Mouse (Mus musculus) heart, embryonic 12.5 days (tissue): Measurements from ENCODE around the gene Abcc12. TPM values are rescaled to one million over a fixed set of nuclear protein-coding genes. Genes with fewer than 3 reads are reported as not detected.

ENCODE experiments used
- ATAC-seq: fragments of 200-750 bp; cut with Nextera tagmentation; 2 replicates; pipeline ENCODE4 v1.8.0; 2017; ENCODE audit warnings: moderate TSS enrichment, moderate library complexity; ENCODE audit not compliant: insufficient number of reproducible peaks, low FRiP score
- H3K27ac ChIP-seq: fragments of 300-500 bp; sonication (generic); 2 replicates; pipeline ENCODE4 v1.5.1; 2016; ENCODE audit warnings: mild to moderate bottlenecking, moderate library complexity; ENCODE audit not compliant: poor library complexity, severe bottlenecking
- H3K27me3 ChIP-seq: fragments of 300-500 bp; sonication (generic); replicated peaks from 2 replicates; pipeline ENCODE4 v1.6.1; 2016; ENCODE audit warnings: mild to moderate bottlenecking, moderate library complexity
- H3K36me3 ChIP-seq: fragments of 300-500 bp; sonication (generic); 2 replicates; pipeline ENCODE4 v1.6.1; 2016; ENCODE audit warnings: mild to moderate bottlenecking, moderate library complexity
- H3K4me1 ChIP-seq: fragments of 300-500 bp; sonication (generic); replicated peaks from 2 replicates; pipeline ENCODE4 v1.6.1; 2016; ENCODE audit warnings: mild to moderate bottlenecking
- H3K4me2 ChIP-seq: fragments of 300-500 bp; sonication (generic); 2 replicates; pipeline ENCODE4 v1.6.1; 2016; ENCODE audit warnings: mild to moderate bottlenecking, moderate library complexity
- H3K4me3 ChIP-seq: fragments of 300-500 bp; sonication (generic); 2 replicates; pipeline ENCODE4 v1.5.1; 2016; ENCODE audit warnings: mild to moderate bottlenecking
- H3K9ac ChIP-seq: fragments of 300-500 bp; sonication (generic); 2 replicates; pipeline ENCODE4 v1.6.1; 2016; ENCODE audit warnings: mild to moderate bottlenecking, moderate library complexity
- H3K9me3 ChIP-seq: fragments of 300-500 bp; sonication (generic); replicated peaks from 2 replicates; pipeline ENCODE4 v1.6.1; 2016; ENCODE audit warnings: mild to moderate bottlenecking, moderate library complexity
- WGBS: fragments of 180-500 bp; shearing (Covaris S2); methylation state at CpG from one replicate; pipeline ENCODE4 v1.1.7; 2016; 5-methylcytosine and 5-hydroxymethylcytosine counted together
- polyA plus RNA-seq: library from polyadenylated mRNA; unstranded; fragments of >200 nt; fragmentation: Nextera tagmentation; extraction: Ambion mirVana; gene quantifications from 2 replicates; pipeline ENCODE4 v1.2.1, GENCODE M21; 2016

The Abcc12 gene
- polyA plus RNA-seq, 1 experiment from 2014 or later = not detected

DNA sequence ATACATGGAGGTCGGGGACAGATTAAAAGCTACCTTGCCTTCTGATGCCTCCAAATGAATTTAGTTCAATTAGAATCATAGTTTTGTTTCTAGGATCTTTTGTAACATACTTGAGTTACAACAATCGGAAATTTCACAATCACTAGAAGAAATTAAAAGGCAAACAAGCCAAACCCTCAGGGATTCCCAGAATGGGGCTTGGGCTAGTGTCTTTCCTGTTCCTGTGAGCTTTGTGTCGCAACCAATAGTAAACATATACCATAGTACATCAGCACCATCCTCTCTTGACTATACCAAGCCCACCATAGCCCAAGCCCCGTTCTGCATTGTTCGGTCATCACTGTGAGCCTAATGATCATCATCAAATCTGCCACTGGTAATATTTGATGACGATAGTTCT, 18.8 kb upstream of the Abcc12 start:
- no peak overlapping the region for H3K9ac ChIP-seq
- H3K27ac ChIP-seq = no peak overlapping the region
- no peaks in the 10 kb centered on the region for H3K36me3 ChIP-seq
- H3K4me1 ChIP-seq = no peaks in the 10 kb centered on the region
- H3K27me3 ChIP-seq = no peaks in the 10 kb centered on the region
- ATAC-seq = no peak
- 80% methylated on average over 6 of the region's 6 CpGs for WGBS
- H3K9me3 ChIP-seq = no peaks in the 10 kb centered on the region
- H3K4me3 ChIP-seq = no peak overlapping the region
- H3K4me2 ChIP-seq = no peak overlapping the region

GRCm38 (mm10) chr8:86597681-86598080, 17.2 kb upstream of the Abcc12 start:
- Histone ChIP-seq H3K4me2 (no peak overlapping the region), H3K9me3 (no peaks in the 10 kb centered on the region), H3K4me1 (no peaks in the 10 kb centered on the region), H3K9ac (no peak overlapping the region), H3K27me3 (no peaks in the 10 kb centered on the region), H3K27ac (no peak overlapping the region), H3K36me3 (no peaks in the 10 kb centered on the region), H3K4me3 (no peak overlapping the region)
- ATAC-seq = no peak
- 79% methylated on average over 7 of the region's 7 CpGs for WGBS

DNA sequence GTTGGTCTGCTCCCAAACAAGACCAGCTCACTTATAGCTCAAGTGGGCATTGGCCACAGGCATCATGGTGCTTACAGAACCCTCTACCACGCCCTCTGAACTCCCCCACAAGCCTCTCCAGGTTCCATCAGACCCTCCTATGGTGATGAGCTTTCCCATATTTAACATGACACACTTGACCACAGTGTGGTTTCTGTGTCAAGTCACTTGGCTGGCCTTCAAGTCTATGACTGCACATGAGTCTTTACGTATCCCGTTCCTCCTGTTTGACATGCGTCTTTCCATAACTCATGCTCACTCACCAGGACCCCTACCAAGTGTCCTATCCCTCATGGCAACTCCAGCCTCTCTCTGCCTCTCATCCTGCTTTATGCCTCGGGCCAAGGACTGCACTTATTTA, 15.2 kb upstream of the Abcc12 start:
- 80% methylated on average over 5 of the region's 5 CpGs for WGBS

GRCm38 (mm10) chr8:86594159-86594796, 13.8 kb upstream of the Abcc12 start:
- no peaks in the 10 kb centered on the region for H3K9me3 ChIP-seq
- no peak overlapping the region for H3K4me2 ChIP-seq
- H3K27ac ChIP-seq = no peak overlapping the region
- H3K4me3 ChIP-seq = no peak overlapping the region
- H3K36me3 ChIP-seq = no peaks in the 10 kb centered on the region
- WGBS = 57% methylated on average over 3 of the region's 3 CpGs
- no peak overlapping the region for H3K9ac ChIP-seq
- no peaks in the 10 kb centered on the region for H3K4me1 ChIP-seq
- no peaks in the 10 kb centered on the region for H3K27me3 ChIP-seq
- no peak for ATAC-seq

More for the DNA sequence above, 15.2 kb upstream of the Abcc12 start:
- H3K4me2 ChIP-seq = no peak overlapping the region
- H3K4me3 ChIP-seq = no peak overlapping the region
- H3K4me1 ChIP-seq = no peaks in the 10 kb centered on the region
- no peak for ATAC-seq
- H3K9ac ChIP-seq = no peak overlapping the region
- no peaks in the 10 kb centered on the region for H3K27me3 ChIP-seq
- no peak overlapping the region for H3K27ac ChIP-seq
- no peaks in the 10 kb centered on the region for H3K9me3 ChIP-seq
- H3K36me3 ChIP-seq = no peaks in the 10 kb centered on the region

DNA sequence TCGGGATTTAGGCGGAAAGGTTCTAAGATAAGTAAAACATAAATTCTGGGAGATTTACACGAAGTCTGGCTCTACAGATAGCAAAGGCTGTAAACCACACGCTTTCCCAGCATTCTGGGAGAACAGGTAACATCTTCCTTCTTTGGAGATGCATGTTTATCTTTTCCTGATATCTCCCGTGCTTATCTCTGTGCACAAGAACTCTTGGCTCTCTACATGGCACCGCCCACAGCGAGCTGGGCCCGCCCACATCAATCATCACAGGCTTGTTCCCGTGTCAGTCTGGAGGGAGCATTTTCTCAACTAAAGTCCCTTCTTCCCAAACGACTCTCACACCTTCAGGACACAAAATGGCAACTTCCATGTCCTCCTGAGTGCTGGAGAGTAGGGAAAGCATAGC, 12.6 kb upstream of the Abcc12 start:
- ATAC-seq = no peak
- no peaks in the 10 kb centered on the region for H3K36me3 ChIP-seq
- H3K4me2 ChIP-seq = no peak overlapping the region
- no peak overlapping the region for H3K4me3 ChIP-seq
- H3K27me3 ChIP-seq = no peaks in the 10 kb centered on the region
- H3K27ac ChIP-seq = no peak overlapping the region
- no peak overlapping the region for H3K9ac ChIP-seq
- 52% methylated on average over 10 of the region's 10 CpGs for WGBS
- no peaks in the 10 kb centered on the region for H3K9me3 ChIP-seq
- H3K4me1 ChIP-seq = no peaks in the 10 kb centered on the region

- no peaks in the 10 kb centered on the region for H3K4me1 ChIP-seq
- H3K36me3 ChIP-seq = no peaks in the 10 kb centered on the region
- no peak overlapping the region for H3K4me2 ChIP-seq
- no peaks in the 10 kb centered on the region; the same call in 1 of the 2 replicates for H3K27me3 ChIP-seq
- no peak overlapping the region for H3K4me3 ChIP-seq
- ATAC-seq = no peak
- no peak overlapping the region for H3K27ac ChIP-seq
- H3K9ac ChIP-seq = no peak overlapping the region
- no peaks in the 10 kb centered on the region for H3K9me3 ChIP-seq
- WGBS = 85% methylated on average over 5 of the region's 5 CpGs
Observed at GRCm38 (mm10) chr8:86588338-86588737, 7.9 kb upstream of the Abcc12 start.

- no peak overlapping the region for H3K27ac ChIP-seq
- 53% methylated on average over 6 of the region's 6 CpGs for WGBS
Observed at GRCm38 (mm10) chr8:86586642-86587041, 6.2 kb upstream of the Abcc12 start.

DNA sequence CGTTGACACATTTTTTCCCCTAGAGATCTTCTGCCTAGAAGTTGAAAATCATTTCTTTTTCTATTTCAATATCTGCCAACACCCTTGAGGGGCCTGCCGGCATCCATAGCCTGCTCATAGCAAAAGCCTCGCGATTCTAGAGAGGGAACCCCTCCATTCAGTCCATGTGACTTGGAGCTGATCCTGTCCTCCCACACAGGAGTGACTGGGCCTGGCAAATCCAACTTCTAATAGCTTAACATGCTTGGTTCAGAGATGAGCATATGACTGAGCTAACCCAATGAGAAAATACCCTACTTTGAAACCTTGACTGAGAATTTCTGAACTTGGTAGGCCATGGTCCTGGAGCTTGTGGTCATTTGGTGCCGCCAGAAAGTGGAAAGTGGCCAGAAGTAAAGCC, 5.6 kb upstream of the Abcc12 start:
- Histone ChIP-seq H3K4me3 (no peak overlapping the region), H3K27me3 (no peaks in the 10 kb centered on the region; the same call in 1 of the 2 replicates), H3K4me2 (no peak overlapping the region), H3K9ac (no peak overlapping the region), H3K4me1 (no peaks in the 10 kb centered on the region), H3K27ac (no peak overlapping the region), H3K9me3 (no peaks in the 10 kb centered on the region), H3K36me3 (no peaks in the 10 kb centered on the region)
- WGBS = 39% methylated on average over 5 of the region's 5 CpGs
- no peak for ATAC-seq

More at GRCm38 (mm10) chr8:86586642-86587041, 6.2 kb upstream of the Abcc12 start:
- H3K4me1 ChIP-seq = no peaks in the 10 kb centered on the region
- no peak overlapping the region for H3K9ac ChIP-seq
- no peaks in the 10 kb centered on the region; the same call in 1 of the 2 replicates for H3K27me3 ChIP-seq
- H3K9me3 ChIP-seq = no peaks in the 10 kb centered on the region
- H3K36me3 ChIP-seq = no peaks in the 10 kb centered on the region
- ATAC-seq = no peak
- H3K4me2 ChIP-seq = no peak overlapping the region
- H3K4me3 ChIP-seq = no peak overlapping the region

DNA sequence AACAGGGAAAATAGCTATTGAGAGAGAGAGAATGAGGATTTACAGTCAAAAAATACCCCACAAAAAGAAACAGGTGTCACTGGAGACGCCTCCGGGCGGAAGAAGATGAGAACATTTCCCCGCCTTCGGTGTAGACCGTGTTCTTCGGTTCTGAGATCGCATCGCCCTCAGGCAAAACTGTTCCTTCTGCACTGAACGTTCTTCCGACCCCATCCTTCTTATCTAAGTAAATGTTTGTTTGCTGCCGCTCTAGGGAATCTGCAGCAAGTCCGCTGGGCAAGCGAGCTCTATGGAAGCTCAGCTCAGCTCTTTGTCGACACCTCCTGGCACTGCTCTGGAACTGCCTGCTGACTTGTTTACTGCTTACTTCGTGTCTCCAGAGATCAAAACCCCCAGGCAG, 5.0 kb upstream of the Abcc12 start:
- ATAC-seq = peak; percentile 66
- WGBS = 3% methylated on average over 16 of the region's 16 CpGs
- no peaks in the 10 kb centered on the region for H3K9me3 ChIP-seq
- H3K4me1 ChIP-seq = no peaks in the 10 kb centered on the region
- peak overlapping the region; percentile 57 for H3K4me3 ChIP-seq
- peak overlapping the region; percentile 57; the same call in 1 of the 2 replicates for H3K9ac ChIP-seq
- no peak overlapping the region for H3K27ac ChIP-seq
- H3K4me2 ChIP-seq = peak overlapping the region; percentile 87
- no peaks in the 10 kb centered on the region; the same call in 1 of the 2 replicates for H3K27me3 ChIP-seq
- H3K36me3 ChIP-seq = no peaks in the 10 kb centered on the region

DNA sequence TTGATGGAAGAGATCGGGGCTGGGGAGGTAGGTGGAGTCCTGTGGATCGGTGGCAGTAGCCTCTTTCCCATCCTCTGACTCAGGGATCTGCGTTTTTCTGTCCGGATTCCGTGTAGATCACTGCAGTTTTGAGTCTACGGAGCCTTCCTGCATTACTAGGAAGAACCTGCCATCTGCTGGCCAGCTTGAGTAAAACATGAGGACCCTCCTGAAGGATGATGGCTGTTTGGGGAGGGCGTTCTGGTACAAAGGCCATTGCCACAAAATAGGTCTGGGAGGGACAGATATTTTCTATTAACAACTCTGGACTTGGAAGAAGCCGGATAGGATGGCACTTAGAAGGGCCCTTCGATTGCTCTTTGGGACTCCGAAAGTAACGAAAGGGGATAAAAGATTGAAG, 4.6 kb upstream of the Abcc12 start:
- peak overlapping the region; percentile 57 for H3K4me3 ChIP-seq
- no peaks in the 10 kb centered on the region for H3K36me3 ChIP-seq
- H3K27ac ChIP-seq = no peak overlapping the region
- H3K27me3 ChIP-seq = no peaks in the 10 kb centered on the region; the same call in 1 of the 2 replicates
- H3K4me1 ChIP-seq = no peaks in the 10 kb centered on the region
- no peaks in the 10 kb centered on the region for H3K9me3 ChIP-seq
- WGBS = 6% methylated on average over 11 of the region's 11 CpGs
- peak overlapping the region; percentile 87 for H3K4me2 ChIP-seq
- 0 out of 2 replicates have a peak, but pooled peaks have one; percentile 36 for ATAC-seq
- H3K9ac ChIP-seq = no peak overlapping the region; the same call in 1 of the 2 replicates

- no peak for ATAC-seq
- no peaks in the 10 kb centered on the region for H3K9me3 ChIP-seq
- no peaks in the 10 kb centered on the region for H3K27me3 ChIP-seq
- no peaks in the 10 kb centered on the region for H3K36me3 ChIP-seq
- H3K27ac ChIP-seq = no peak overlapping the region
- H3K9ac ChIP-seq = no peak overlapping the region
- WGBS = 76% methylated on average over 4 of the region's 4 CpGs
- no peak overlapping the region for H3K4me2 ChIP-seq
- no peak overlapping the region for H3K4me3 ChIP-seq
- H3K4me1 ChIP-seq = peaks cover 6% of the 10 kb centered on the region
Observed at GRCm38 (mm10) chr8:86581921-86582331, 1.4 kb upstream of the Abcc12 start.

- Histone ChIP-seq H3K4me3 (no peak overlapping the region), H3K9me3 (no peaks in the 10 kb centered on the region), H3K4me2 (no peak overlapping the region), H3K27me3 (no peaks in the 10 kb centered on the region), H3K4me1 (peaks cover 6% of the 10 kb centered on the region), H3K9ac (no peak overlapping the region), H3K27ac (no peak overlapping the region), H3K36me3 (no peaks in the 10 kb centered on the region)
- ATAC-seq = no peak
- WGBS = 63% methylated on average over 8 of the region's 8 CpGs
Observed at GRCm38 (mm10) chr8:86578693-86579092, 1.8 kb downstream of the Abcc12 start.
